Comparison of ENCODE assay signal across 21 mouse cellular contexts in the genomic region with DNA sequence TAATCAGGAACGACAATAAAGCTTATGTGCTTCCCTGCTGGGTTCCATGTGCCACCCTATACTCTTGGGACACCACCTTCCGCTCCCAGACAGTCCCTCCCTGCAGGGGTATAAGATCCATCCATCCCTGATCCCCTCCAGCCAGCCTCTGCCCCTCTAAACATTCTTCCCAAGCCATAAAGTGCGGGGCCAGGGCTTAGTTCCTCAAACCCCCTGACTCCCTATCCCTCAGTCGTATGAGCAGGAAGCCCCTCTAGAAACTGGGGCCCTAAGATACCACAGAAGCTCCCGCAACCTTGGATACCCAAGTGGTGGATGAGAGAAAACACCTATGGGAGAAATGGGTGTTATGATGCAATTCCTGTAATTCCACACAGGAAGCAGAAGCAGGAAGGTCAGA. TPM values are rescaled to one million over a fixed set of nuclear protein-coding genes. Genes with fewer than 3 reads are reported as not detected.
A peak's percentile ranks its signal among the peaks of the same experiment; 100 is the strongest.
DNase-seq lines count a peak whose midpoint lies in the region; ATAC-seq and TF ChIP-seq lines count a peak whose summit lies in the region.
"Had no signal": no experiment of that assay in that cellular context is flagged by ENCODE, and none has a peak within 500 bp of the region (broad histone marks: within the 10 kb centered on the region; RNA-seq: fewer than 3 reads in every experiment).

No protein-coding gene starts in this region.

- no peak overlapping the region for H3K9ac ChIP-seq in hindbrain, embryonic 11.5 days (ENCODE audit: low read depth, low read length)
- H3K9ac ChIP-seq: forebrain, embryonic 13.5 days; heart, embryonic 12.5 days; heart, embryonic 15.5 days; hindbrain, embryonic 12.5 days; hindbrain, embryonic 15.5 days had no signal

- no peak for DNase-seq in gastrocnemius, adult 2 months
- DNase-seq in gastrocnemius, adult 8-10 months (ENCODE audit: low spot score in 2 of 2) = no peak
- DNase-seq in layer of hippocampus, postnatal 14 days (ENCODE audit: low spot score in 2 of 2) = no peak
- no peak for DNase-seq in hindbrain, embryonic 11.5 days (ENCODE audit: low spot score)
- DNase-seq: adrenal gland, adult 8-10 months; adrenal gland, postnatal 25 days; cerebellum, adult 11-12 months; cerebellum, adult 8-10 months; cerebellum, postnatal 36 days; heart, postnatal 10 days had no signal

- no peak overlapping the region for H3K4me3 ChIP-seq in gastrocnemius, adult 2 months
- H3K4me3 ChIP-seq in bone marrow, adult 2 months (replicated peaks; ENCODE audit: control insufficient read depth, low read depth, low read length) = no peak overlapping the region
- H3K4me3 ChIP-seq in hindbrain, embryonic 11.5 days (ENCODE audit: low read depth, low read length) = no peak overlapping the region
- H3K4me3 ChIP-seq: forebrain, embryonic 10.5 days; forebrain, embryonic 13.5 days; heart, embryonic 12.5 days; heart, embryonic 15.5 days; hindbrain, embryonic 12.5 days; hindbrain, embryonic 15.5 days had no signal

- no peaks in the 10 kb centered on the region for H3K36me3 ChIP-seq in hindbrain, embryonic 11.5 days (ENCODE audit: control insufficient read depth, insufficient read depth, low read length)
- H3K36me3 ChIP-seq: hindbrain, embryonic 12.5 days; hindbrain, embryonic 15.5 days had no signal

- TF ChIP-seq CTCF in gastrocnemius, adult 2 months (IDR thresholded peaks at IDR 0.05) = no peak
- TF ChIP-seq CTCF in bone marrow, adult 2 months (IDR thresholded peaks at IDR 0.05; ENCODE audit: control insufficient read depth, insufficient read depth, low read length) = no peak

- H3K4me1 ChIP-seq in bone marrow, adult 2 months (ENCODE audit: control insufficient read depth, insufficient read depth, low read length) = peaks cover 19% of the 10 kb centered on the region
- peaks cover 3% of the 10 kb centered on the region; the same call in 1 of the 2 replicates for H3K4me1 ChIP-seq in hindbrain, embryonic 11.5 days (replicated peaks; ENCODE audit: control insufficient read depth, insufficient read depth, low read length)

- H3K9me3 ChIP-seq in hindbrain, embryonic 11.5 days (ENCODE audit: control insufficient read depth, low read length) = no peaks in the 10 kb centered on the region
- H3K9me3 ChIP-seq: forebrain, embryonic 10.5 days; forebrain, embryonic 13.5 days; heart, embryonic 12.5 days; heart, embryonic 15.5 days; hindbrain, embryonic 12.5 days; hindbrain, embryonic 15.5 days had no signal

- no peak overlapping the region for H3K4me2 ChIP-seq in hindbrain, embryonic 11.5 days (replicated peaks; ENCODE audit: low read depth, low read length)
- H3K4me2 ChIP-seq: forebrain, embryonic 13.5 days; heart, embryonic 12.5 days; heart, embryonic 15.5 days; hindbrain, embryonic 12.5 days; hindbrain, embryonic 15.5 days had no signal

- intact Hi-C loops in gastrocnemius, adult 2 months (cut with DNase I) = no loop called here

- peak; percentile 6 for ATAC-seq in granulocyte monocyte progenitor cell, adult 5-6 weeks (replicated peaks; ENCODE audit: poor library complexity, severe bottlenecking)
- no peak for ATAC-seq in hindbrain, embryonic 11.5 days (ENCODE audit: low FRiP score)
- ATAC-seq: activated CD4-positive, CD25-positive, alpha-beta regulatory T cell, adult 4 months; forebrain, embryonic 13.5 days; forebrain, embryonic 16.5 days; intestine, postnatal 0 days had no signal

- H3K27me3 ChIP-seq in hindbrain, embryonic 11.5 days (ENCODE audit: control insufficient read depth, insufficient read depth, low read length) = no peaks in the 10 kb centered on the region
- H3K27me3 ChIP-seq: forebrain, embryonic 13.5 days; heart, embryonic 12.5 days; heart, embryonic 15.5 days; hindbrain, embryonic 12.5 days; hindbrain, embryonic 15.5 days had no signal

- H3K27ac ChIP-seq in gastrocnemius, adult 2 months = peak overlapping the region; percentile 39
- peak overlapping the region; percentile 65 for H3K27ac ChIP-seq in bone marrow, adult 2 months (ENCODE audit: control insufficient read depth, insufficient read depth, low read depth, low read length, poor library complexity)
- no peak overlapping the region for H3K27ac ChIP-seq in hindbrain, embryonic 11.5 days (ENCODE audit: low read depth, low read length)
- H3K27ac ChIP-seq: forebrain, embryonic 10.5 days; forebrain, embryonic 13.5 days; heart, embryonic 15.5 days; hindbrain, embryonic 12.5 days; hindbrain, embryonic 15.5 days had no signal

- no peak for TF ChIP-seq POLR2A in bone marrow, adult 2 months (IDR thresholded peaks at IDR 0.05; ENCODE audit: borderline replicate concordance, control insufficient read depth, low read depth, low read length)

- 33% methylated on average over 5 of the region's 5 CpGs for WGBS in bone marrow, adult 2 months
- 76% methylated on average over 5 of the region's 5 CpGs for WGBS in hindbrain, embryonic 11.5 days

RNA-seq across cellular contexts. Expression of gene Ninj1, which starts 8.9 kb away (rescaled TPM):
- 10 to 100 TPM; 17.2 to 18.7 TPM for total RNA-seq in gastrocnemius, adult 2 months (2021)
- total RNA-seq in gastrocnemius, adult 8-10 months (2022) = 10 to 100 TPM; 15.4 to 22.5 (median 19.0) TPM
- 21.4 and 36.6 TPM in 2 replicates for polyA plus RNA-seq in bone marrow, adult 2 months (2011; ENCODE audit: insufficient read depth, insufficient read length, low replicate concordance, missing spikeins)
- 52.5 and 96.9 TPM in 2 replicates for total RNA-seq in granulocyte monocyte progenitor cell, adult 5-6 weeks (2014; fragmentation: Nextera tagmentation)
- total RNA-seq in granulocyte monocyte progenitor cell, adult 5-6 weeks (2017) = 44.6 and 48.6 TPM in 2 replicates
- total RNA-seq in layer of hippocampus, postnatal 14 days (2021) = 10 to 100 TPM; 24.4 to 26.4 TPM
- 20.6 and 21.5 TPM in 2 replicates for polyA plus RNA-seq in hindbrain, embryonic 11.5 days (2014; fragmentation: Nextera tagmentation; extraction: Ambion mirVana)

RNA-seq across cellular contexts. Expression of gene Card19, which starts 19.6 kb away (rescaled TPM):
- 100 to 1,000 TPM; 113 to 123 TPM for total RNA-seq in gastrocnemius, adult 2 months (2021)
- total RNA-seq in gastrocnemius, adult 8-10 months (2022) = 100 to 1,000 TPM; 121 to 134 (median 131) TPM
- polyA plus RNA-seq in bone marrow, adult 2 months (2011; ENCODE audit: insufficient read depth, insufficient read length, low replicate concordance, missing spikeins) = 27.5 and 41.1 TPM in 2 replicates
- total RNA-seq in granulocyte monocyte progenitor cell, adult 5-6 weeks (2014; fragmentation: Nextera tagmentation) = 24.3 and 26.4 TPM in 2 replicates
- 22.3 and 22.4 TPM in 2 replicates for total RNA-seq in granulocyte monocyte progenitor cell, adult 5-6 weeks (2017)
- total RNA-seq in layer of hippocampus, postnatal 14 days (2021) = 10 to 100 TPM; 17.1 to 18.4 TPM
- 20.3 and 27.4 TPM in 2 replicates for polyA plus RNA-seq in hindbrain, embryonic 11.5 days (2014; fragmentation: Nextera tagmentation; extraction: Ambion mirVana)

RNA-seq across cellular contexts. Expression of gene Wnk2, which starts 48.4 kb away (rescaled TPM):
- 10 to 100 TPM; 58.9 to 99.2 TPM for total RNA-seq in gastrocnemius, adult 2 months (2021)
- 10 to 100 TPM; 81.6 to 86.2 (median 81.9) TPM for total RNA-seq in gastrocnemius, adult 8-10 months (2022)
- not detected in 2 replicates for polyA plus RNA-seq in bone marrow, adult 2 months (2011; ENCODE audit: insufficient read depth, insufficient read length, low replicate concordance, missing spikeins)
- not detected in 2 replicates for total RNA-seq in granulocyte monocyte progenitor cell, adult 5-6 weeks (2014; fragmentation: Nextera tagmentation)
- not detected in 2 replicates for total RNA-seq in granulocyte monocyte progenitor cell, adult 5-6 weeks (2017)
- 10 to 100 TPM; 91.9 to 99.8 TPM for total RNA-seq in layer of hippocampus, postnatal 14 days (2021)
- polyA plus RNA-seq in hindbrain, embryonic 11.5 days (2014; fragmentation: Nextera tagmentation; extraction: Ambion mirVana) = 8.5 and 11.0 TPM in 2 replicates
- polyA plus RNA-seq: activated CD4-positive, CD25-positive, alpha-beta regulatory T cell, adult 4 months had no signal

RNA-seq across cellular contexts. Expression of gene Susd3, which starts 52.3 kb away (rescaled TPM):
- under 1 TPM in 1 of 2 experiments, not detected in 1; 0.97 TPM for total RNA-seq in gastrocnemius, adult 2 months (2021)
- under 1 TPM in 1 of 4 experiments, not detected in 3; 0.94 TPM for total RNA-seq in gastrocnemius, adult 8-10 months (2022)
- polyA plus RNA-seq in bone marrow, adult 2 months (2011; ENCODE audit: insufficient read depth, insufficient read length, low replicate concordance, missing spikeins) = 3.0 and 10.2 TPM in 2 replicates
- total RNA-seq in granulocyte monocyte progenitor cell, adult 5-6 weeks (2014; fragmentation: Nextera tagmentation) = 6.8 and 9.0 TPM in 2 replicates
- total RNA-seq in granulocyte monocyte progenitor cell, adult 5-6 weeks (2017) = 3.0 and 5.7 TPM in 2 replicates
- 1 to 10 TPM; 2.6 to 3.7 TPM for total RNA-seq in layer of hippocampus, postnatal 14 days (2021)
- polyA plus RNA-seq in hindbrain, embryonic 11.5 days (2014; fragmentation: Nextera tagmentation; extraction: Ambion mirVana) = 0.63 and 0.73 TPM in 2 replicates

Comparison
In these comparisons a context has a peak if more than half of its experiments do, and no peak if none do; other contexts are left out.
1. RNA of gene Card19, which starts 19.6 kb away (total RNA-seq): 121 to 134 TPM in gastrocnemius, adult 8-10 months and 113 to 123 TPM in gastrocnemius, adult 2 months; 22.3 to 26.4 TPM in granulocyte monocyte progenitor cell, adult 5-6 weeks and 17.1 to 18.4 TPM in layer of hippocampus, postnatal 14 days; every median in the first group is over 4 times any median in the second.
2. RNA of gene Wnk2, which starts 48.4 kb away (total RNA-seq): 91.9 to 99.8 TPM in layer of hippocampus, postnatal 14 days, 58.9 to 99.2 TPM in gastrocnemius, adult 2 months and 81.6 to 86.2 TPM in gastrocnemius, adult 8-10 months; not detected in granulocyte monocyte progenitor cell, adult 5-6 weeks; every median in the first group is over 10 times any median in the second.